Mouse (Mus musculus) gastrocnemius, postnatal 4 days (tissue): ENCODE data around the gene Pigk. TPM values are rescaled to one million over a fixed set of nuclear protein-coding genes. Genes with fewer than 3 reads are reported as not detected.

ENCODE experiments used
- DNase-seq, 2 experiments: peaks; one replicate each; pipeline ENCODE4 v3.0.0; 2021 to 2022; ENCODE audit warnings: low spot score in 2 of 2, mixed read lengths in 2 of 2
- total RNA-seq, 2 experiments: library from RNA; stranded (reverse); gene quantifications; 2 replicates each; pipeline ENCODE4 v1.2.3; 2021

The Pigk gene
- total RNA-seq, 2 experiments from 2014 or later, result 39.4 to 39.5 TPM

GRCm38 (mm10) chr3:152832436-152832835 lies 118.5 kb downstream of the Pigk start:
- DNase-seq, result no peak

DNA sequence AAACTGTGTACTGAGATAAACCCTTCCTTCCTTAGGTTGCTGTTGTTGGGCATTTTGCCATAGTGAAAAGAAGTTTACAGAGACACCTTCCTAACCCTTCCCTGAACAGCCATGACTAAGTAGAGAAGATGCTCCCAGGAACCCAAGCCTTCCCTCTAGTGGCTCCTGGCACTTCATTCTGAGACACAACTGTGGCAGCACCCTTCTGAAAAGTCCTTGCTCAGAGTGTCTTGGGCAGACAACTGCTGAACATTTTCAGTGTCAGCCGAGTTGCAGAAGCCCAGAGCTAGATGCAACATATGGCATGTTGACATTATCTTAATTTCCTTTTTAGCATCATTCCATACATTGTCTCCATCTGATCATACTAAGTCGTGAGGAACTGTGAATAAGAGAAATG lies 123.5 kb downstream of the Pigk start:
- DNase-seq, result no peak

DNA sequence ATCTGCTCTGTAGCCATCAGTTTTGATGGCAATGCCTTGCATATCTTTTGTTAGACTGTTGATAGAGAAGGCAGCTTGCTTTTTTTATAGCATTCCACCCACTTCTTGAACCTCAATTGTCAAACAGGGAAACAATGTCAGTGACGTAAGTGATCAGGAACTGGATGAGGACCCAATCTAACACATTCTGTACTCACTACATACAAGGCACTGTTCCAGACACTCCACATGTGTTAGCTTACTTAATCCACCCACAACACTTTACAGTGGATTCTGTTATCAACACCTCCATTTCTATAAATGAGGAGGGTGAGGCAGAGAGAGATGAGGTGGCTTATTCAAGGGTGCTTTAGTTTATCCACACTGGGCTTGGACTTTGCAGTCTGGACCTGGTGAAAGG lies 124.0 kb downstream of the Pigk start:
- DNase-seq, result no peak

DNA sequence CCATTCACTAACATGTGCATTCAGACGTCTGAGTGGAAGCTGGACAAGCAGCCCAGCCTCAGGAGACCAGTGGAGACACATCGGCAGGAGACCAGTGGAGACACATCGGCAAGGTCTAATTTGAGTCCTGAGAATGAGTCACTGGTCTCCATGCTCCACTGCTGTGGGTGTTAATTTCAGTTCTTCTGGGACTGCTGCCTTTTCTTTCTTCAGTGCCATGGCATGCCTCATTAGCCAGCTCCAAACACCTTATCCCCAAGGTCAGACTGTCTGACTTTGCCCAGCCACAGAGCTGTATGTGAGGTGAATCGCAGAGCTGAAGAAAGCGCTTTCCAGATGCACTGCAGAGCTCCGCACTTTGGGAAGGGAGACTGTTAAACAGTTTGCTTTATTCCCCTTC lies 127.4 kb downstream of the Pigk start:
- DNase-seq, result no peak

DNA sequence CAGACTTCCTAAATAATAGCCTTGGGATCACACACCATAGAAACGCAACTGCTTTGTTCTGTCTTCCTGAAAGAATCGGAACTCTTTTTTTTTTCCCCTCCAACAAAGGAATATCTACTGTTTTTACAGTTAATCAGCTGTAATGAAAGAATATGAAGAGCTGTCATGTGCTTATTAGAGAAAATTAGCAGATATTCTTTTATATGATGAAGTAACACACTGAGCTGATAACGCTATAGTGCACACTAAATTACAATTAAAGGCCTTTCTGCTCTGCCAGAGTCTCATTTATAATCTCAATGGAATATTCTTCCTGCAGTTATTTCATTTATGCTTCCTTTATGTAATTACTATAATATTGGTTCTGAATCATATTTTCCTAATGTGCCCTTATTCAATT lies 128.7 kb downstream of the Pigk start:
- DNase-seq, result no peak

GRCm38 (mm10) chr3:152843925-152844324 lies 130.0 kb downstream of the Pigk start:
- no peak for DNase-seq

DNA sequence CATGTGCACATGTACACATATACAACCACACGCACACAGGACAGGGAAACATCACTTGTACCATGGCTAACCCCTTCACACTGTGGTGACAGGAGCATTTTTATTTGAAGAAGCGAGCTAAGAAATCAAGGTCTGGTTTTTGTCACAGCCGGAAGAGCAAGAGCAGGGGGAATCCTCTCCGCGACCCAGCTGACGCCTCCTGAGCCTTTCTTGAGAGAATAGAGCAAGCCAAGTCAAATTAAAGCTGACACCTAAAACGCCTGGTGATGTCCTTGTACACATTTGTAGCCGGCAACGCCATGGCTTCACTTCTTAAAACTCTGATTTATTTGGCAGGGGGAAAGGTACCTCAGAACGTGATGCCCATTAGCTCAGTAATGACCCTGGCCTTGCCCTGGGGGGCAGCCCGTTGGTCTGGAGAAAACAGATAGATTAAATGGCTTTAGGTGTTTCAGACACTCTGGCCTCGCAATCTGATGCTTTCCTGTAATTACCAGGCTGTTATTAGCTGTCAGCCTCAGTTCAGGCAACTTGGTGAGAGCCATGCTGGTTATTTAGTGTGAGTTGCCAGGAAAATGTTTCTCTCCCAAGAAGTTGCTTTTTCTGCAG lies 141.2 kb downstream of the Pigk start:
- no peak for DNase-seq

DNA sequence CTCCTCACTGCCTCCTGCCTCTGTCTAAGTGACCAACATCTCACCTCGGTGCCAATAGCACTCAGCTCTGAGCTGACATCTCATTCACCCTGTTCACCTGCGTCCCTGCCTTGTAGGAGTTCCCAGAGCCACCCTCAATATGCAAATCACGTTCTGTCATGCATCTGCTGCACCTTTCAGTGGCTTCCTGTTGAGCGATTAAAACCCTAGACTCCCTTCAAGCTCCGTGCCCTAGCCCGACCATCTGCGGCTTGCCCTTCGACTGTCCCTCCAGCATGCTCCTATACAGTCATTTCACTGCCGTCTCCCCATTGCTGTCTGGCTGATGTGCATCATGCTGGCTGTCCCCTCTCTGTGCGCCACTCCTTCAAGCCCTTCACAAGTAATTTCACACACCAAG lies 142.2 kb downstream of the Pigk start:
- no peak for DNase-seq

DNA sequence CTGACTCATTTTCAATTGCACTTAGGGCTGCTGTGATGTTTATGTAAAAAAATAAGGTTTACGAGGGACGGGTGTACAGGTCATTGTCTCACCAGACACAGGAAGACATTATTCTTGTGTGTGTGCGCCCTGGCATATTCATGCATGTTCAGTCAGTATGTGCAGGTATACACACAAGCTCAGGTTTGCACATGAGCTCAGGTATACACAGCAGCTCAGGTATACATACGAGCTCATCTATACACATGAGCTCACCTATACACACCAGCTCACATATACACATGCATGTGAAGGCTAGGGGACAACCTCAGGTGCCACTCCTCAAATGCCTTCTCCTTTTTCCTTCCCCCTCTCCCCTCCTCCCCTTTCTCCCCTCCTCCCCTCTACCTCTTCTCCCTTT lies 147.6 kb downstream of the Pigk start:
- no peak for DNase-seq

DNA sequence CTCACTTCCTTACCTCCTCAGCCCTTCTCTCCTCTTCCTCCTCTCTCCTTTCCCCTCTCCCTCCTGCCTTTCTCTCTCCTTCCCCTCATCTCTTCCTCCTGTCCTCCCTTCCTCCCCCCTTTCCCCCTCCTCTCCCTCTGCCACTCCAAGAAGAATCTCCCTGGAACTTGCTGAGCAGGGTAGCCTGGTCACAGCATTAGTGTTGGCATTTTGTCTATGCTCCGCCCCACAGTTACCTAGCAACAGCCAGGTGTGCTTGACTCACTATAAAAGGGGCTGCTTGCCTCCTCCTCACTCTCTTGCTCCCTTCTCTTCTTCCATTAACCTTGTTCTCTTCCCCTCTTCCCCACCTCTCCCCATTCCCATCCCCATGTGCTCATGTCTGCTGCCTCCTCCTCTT lies 148.1 kb downstream of the Pigk start:
- no peak for DNase-seq

GRCm38 (mm10) chr3:152866035-152866965 lies 152.4 kb downstream of the Pigk start:
- DNase-seq, result no peak

DNA sequence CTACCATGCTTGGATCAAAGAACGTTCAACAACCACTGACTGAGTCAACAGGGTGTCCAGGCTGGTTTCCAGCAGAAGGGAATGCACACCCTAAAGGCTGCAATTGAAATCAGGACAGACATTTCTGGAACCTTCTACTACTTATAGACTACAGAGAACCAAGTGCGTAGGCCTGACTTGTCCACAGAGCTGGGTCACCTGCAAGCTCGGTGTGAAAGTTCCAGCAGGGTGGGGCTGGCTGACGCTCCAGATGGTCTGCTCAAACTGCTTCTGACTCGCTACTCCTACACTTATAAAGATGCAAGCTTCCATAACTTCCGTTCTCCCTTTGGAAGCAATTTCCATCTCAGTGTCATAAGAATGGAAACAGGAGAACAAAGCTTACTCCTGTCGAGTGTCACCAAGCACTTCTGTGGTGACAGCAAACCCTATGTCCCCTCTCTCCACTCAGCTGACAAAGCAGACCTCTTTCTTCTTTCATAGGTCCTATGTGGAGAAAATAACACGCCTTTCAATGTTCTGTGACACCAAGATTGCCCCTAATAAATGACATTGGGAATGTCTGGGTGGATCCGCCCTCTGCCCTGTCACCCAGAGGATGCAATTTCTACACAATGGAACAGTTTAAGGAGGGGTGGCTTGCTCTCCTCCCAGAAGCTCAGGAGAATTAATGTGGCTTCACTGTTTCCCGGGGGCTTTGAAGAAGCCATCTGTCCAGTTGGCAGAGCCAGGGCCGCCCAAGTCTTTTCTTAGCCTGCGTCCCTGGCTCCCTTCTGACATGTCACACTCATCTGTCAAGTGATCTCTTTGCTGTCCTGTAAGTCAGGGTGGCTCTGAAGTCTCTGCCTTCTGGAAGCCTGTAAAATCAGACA lies 154.0 kb downstream of the Pigk start:
- DNase-seq, result no peak

DNA sequence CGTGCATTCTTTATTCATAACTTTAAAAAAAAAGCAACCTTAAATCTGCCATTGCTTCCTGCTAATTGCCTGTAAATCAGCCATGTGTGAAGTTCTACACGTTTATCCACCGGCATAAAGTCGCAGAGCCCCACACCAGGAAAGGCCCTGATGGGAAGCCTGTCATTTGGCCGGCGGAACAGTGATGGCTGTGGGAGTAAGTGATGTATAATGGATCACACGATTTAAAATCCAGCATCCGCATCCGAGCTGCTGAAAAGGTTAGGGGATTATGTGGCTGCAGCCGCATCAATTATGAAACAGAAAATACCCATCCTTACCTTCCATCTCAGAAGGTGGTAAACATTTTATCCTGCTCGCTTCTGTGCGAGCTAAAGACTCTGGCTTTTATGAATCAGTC lies 158.2 kb downstream of the Pigk start:
- DNase-seq, result no peak

GRCm38 (mm10) chr3:152872596-152872995 lies 158.7 kb downstream of the Pigk start:
- no peak for DNase-seq

DNA sequence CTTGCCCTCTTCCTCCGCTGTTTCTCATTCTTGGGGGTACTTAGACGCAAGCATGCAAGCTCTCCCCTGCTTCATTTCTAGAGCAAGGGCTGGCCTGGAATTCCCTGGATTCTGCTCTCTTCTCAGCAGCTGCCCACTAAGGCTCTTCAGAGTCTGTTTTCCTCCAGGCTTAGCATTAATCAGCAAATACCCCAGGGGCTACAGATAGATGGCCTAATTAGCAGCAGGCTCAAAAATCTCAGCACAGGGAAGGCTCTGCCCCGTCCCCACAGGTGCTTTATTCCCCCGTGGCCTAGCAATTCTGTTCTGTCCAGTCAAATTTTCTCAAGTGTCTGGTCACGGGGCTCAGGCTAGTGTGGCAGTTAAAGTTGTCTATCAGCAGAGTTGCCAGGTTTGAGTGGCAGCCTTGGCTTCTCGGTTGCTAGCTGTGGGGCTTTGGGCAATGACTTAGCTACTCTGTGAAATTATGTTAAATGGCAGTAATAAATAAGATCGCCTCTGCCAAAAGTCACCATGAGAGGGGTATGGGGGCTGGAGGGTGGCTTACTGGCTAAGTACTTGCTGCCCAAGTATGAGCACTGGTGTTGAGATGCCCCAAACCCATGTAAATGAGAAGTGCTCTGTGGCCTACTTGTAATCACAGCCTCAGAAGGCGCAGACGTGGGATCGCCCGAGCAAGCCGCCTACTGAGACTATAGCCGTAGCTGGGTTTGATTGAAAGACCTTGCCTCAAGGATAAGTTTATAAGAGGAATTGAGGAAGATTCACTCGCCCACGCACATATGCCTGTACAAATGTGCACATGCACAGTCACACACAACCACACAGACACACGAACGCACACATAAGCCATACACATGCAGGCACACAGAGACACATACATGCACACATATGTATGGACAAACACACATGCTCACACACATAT lies 160.8 kb downstream of the Pigk start:
- DNase-seq, result no peak

DNA sequence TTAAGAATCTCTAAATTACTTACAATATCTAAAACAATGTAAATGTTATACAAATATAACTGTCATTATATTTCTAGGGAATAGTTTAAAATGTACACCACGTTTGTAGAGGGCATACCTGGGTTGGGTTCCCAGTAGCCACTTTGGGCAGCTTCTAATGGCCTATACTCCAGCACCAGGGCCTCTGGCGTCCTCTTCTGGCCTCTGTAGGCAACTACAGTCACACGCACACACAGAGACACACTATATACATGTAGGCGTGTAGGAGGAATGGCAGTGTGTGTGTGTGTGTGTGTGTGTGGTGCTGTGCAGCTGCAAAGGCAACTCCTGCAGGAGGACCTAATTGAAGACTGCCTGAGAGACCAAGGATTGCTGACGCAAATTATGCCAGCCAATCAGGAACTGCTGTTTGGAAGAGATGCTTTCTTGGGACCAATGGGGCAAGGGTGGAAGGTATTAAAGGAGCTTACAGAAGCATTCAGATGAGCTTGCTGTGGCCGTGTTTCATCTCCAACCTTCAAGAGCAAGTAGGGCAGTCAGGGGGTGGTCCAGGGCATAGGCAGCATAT lies 161.9 kb downstream of the Pigk start:
- no peak for DNase-seq

DNA sequence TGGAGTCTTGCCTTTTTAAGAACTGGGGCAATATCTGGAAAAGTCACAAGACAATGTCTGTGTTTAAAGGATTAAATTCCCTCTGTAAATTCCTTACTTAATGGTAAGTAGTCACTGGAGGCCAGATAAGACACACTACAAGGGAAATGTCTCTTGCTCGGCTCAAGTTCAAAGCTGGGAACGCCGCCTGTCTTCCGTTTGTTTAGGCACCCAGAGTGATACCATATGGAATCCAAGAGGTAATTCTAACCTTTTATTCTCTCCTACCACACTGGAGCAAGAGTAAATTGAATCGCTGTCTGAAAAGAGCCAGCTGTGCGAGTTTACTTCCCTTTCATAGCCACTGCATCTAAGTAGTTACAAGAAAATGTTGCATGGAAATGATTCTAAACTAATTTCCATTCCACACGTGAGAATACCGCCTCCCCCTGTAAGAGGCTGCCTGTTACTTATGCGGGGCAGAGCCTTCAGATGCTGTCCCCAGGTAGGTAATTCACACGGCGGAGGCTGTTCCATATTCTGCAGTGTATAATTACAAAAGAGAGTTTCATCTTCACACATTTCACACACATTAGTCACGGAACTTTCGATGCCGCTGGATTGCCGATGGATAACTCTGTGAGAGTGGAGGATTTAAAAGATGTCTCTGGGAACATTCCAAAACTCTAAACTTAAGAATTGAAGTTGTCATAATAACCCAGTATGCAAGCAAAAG lies 166.4 kb downstream of the Pigk start:
- DNase-seq, result no peak

GRCm38 (mm10) chr3:152881706-152882105 lies 167.8 kb downstream of the Pigk start:
- DNase-seq, result no peak

DNA sequence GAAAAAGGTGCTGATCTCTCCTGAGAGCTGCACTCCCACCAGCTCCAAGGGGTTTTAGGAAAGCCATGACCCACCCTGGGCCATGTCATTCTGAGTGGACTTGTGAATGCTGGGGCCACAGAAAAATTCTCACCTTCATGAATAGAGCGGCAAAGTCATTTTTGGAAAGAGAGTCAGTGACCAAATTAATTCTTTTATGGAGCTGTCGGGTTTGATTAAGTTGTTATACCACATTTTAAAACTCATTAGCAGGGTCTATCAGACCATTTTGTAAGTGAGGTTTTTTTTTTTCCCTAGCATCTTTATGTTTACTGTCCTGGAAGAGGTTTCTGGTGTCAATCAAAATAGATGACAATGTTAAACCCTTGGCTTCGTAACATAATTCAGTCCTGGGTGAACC lies 169.7 kb downstream of the Pigk start:
- no peak for DNase-seq

DNA sequence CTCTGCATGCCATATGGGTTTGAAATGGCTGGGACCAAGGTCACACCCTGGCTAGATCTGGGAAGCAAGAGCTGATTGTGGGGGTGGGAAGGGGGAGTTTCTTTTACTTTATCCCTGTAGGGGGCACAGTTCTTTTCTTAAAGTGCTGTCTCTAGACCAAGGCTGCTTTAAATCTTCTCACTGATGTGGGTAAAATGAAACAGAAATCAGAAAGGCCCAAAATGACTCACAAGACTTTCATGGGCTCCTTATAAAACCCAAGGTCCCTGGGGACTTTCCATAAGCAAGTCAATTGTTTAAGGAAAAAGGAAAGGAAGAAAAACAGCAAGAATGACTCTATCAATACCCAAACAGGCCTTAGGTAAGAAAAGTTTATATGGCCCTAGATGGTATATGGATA lies 172.8 kb downstream of the Pigk start:
- DNase-seq, result no peak
